13 mouse cellular contexts compared by ENCODE assay signal in the genomic region with DNA sequence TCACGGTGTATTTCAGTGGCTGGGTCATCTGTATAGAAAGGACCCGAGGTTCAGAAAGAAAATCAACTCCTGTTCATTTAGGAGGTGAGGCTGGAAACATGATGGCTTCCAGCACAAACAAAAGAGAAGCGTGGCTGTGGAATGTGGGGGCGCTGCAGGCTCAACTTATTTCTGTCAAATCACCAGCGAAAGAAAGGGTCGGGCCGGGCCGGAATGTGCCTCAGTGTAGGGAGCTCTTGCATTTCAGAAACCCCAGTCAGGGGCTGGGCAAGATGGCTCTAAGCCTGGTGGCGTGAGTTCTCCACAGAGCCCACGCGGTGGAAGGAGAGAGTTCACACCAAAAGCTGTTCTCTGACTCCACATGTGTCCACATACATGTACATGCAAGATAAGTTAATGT. TPM values are rescaled to one million over a fixed set of nuclear protein-coding genes. Genes with fewer than 3 reads are reported as not detected.
A peak's percentile ranks its signal among the peaks of the same experiment; 100 is the strongest.
DNase-seq lines count a peak whose midpoint lies in the region; ATAC-seq lines count a peak whose summit lies in the region.
"Had no signal": no experiment of that assay in that cellular context is flagged by ENCODE, and none has a peak within 500 bp of the region (broad histone marks: within the 10 kb centered on the region; RNA-seq: fewer than 3 reads in every experiment).

No protein-coding gene starts in this region.

- H3K36me3 ChIP-seq in kidney, embryonic 16.5 days (ENCODE audit: insufficient read depth, low read length): no peaks in the 10 kb centered on the region
- H3K36me3 ChIP-seq in liver, embryonic 15.5 days (replicated peaks): no peaks in the 10 kb centered on the region

- H3K9me3 ChIP-seq in kidney, embryonic 16.5 days (ENCODE audit: low read length): no peaks in the 10 kb centered on the region
- H3K9me3 ChIP-seq in liver, embryonic 15.5 days (replicated peaks): no peaks in the 10 kb centered on the region

- no peak for DNase-seq in kidney, adult 18-20 months
- peak; percentile 58 for DNase-seq in embryo, embryonic 10.5 days (ENCODE audit: low spot score)
- peak; percentile 31 for DNase-seq in forelimb bud, embryonic 11.5 days (ENCODE audit: low read depth, low spot score)
- DNase-seq in adrenal gland, adult (ENCODE audit: inconsistent age in 2 of 2, low spot score in 1 of 2): no peak
- DNase-seq in cerebellum, postnatal 25 days: no peak
- no peak for DNase-seq in adrenal gland, postnatal 14 days
- DNase-seq: adrenal gland, adult 2 months; cerebellum, adult 9-11 months; right cerebral cortex, postnatal 25 days; thymus, postnatal 36 days had no signal

- ATAC-seq in kidney, embryonic 16.5 days (ENCODE audit: low FRiP score, low TSS enrichment): no peak
- no peak for ATAC-seq in liver, embryonic 15.5 days (ENCODE audit: insufficient read depth)

- no peaks in the 10 kb centered on the region for H3K27me3 ChIP-seq in kidney, embryonic 16.5 days (ENCODE audit: insufficient read depth, low read length)
- H3K27me3 ChIP-seq in liver, embryonic 15.5 days: peaks cover 17% of the 10 kb centered on the region

- H3K9ac ChIP-seq in kidney, embryonic 16.5 days (replicated peaks; ENCODE audit: low read length): 0 out of 2 replicates have a peak overlapping the region, but pooled peaks have one; percentile 12
- H3K9ac ChIP-seq in liver, embryonic 15.5 days: no peak overlapping the region

- 40% methylated on average over 11 of the region's 11 CpGs for WGBS in kidney, embryonic 16.5 days
- WGBS in liver, embryonic 15.5 days (ENCODE audit: insufficient replicate concordance): 53% methylated on average over 11 of the region's 11 CpGs

- peaks cover 39% of the 10 kb centered on the region for H3K4me1 ChIP-seq in kidney, embryonic 16.5 days (ENCODE audit: insufficient read depth, low read length)
- peaks cover 15% of the 10 kb centered on the region for H3K4me1 ChIP-seq in liver, embryonic 15.5 days (replicated peaks)

- H3K27ac ChIP-seq in kidney, embryonic 16.5 days (ENCODE audit: low read length): peak overlapping the region; percentile 77
- peak overlapping the region; percentile 61 for H3K27ac ChIP-seq in liver, embryonic 15.5 days (replicated peaks)

- no peak overlapping the region for H3K4me2 ChIP-seq in kidney, embryonic 16.5 days (replicated peaks; ENCODE audit: low read depth, low read length)
- no peak overlapping the region for H3K4me2 ChIP-seq in liver, embryonic 15.5 days

- no peak overlapping the region for H3K4me3 ChIP-seq in kidney, embryonic 16.5 days (ENCODE audit: low read length)
- no peak overlapping the region for H3K4me3 ChIP-seq in liver, embryonic 15.5 days (replicated peaks)
- H3K4me3 ChIP-seq: myocyte had no signal

RNA-seq across cellular contexts. Expression of a gene that starts 13.3 kb away (rescaled TPM):
- polyA plus RNA-seq in kidney, embryonic 16.5 days (2015; fragmentation: Nextera tagmentation; extraction: Ambion mirVana): 54.7 and 62.1 TPM in 2 replicates
- polyA plus RNA-seq in liver, embryonic 15.5 days (2015; fragmentation: Nextera tagmentation; extraction: Ambion mirVana): 10.0 and 10.3 TPM in 2 replicates
- 37.4 and 39.9 TPM in 2 replicates for total RNA-seq in adrenal gland, postnatal 14 days (2021)

Comparison
In these comparisons a context has a peak if more than half of its experiments do, and no peak if none do; other contexts are left out.
1. DNase-seq: peak in embryo, embryonic 10.5 days (single experiment) and forelimb bud, embryonic 11.5 days (single experiment); none in kidney, adult 18-20 months (single experiment), adrenal gland, adult (0 of 2), cerebellum, postnatal 25 days (0 of 2) and adrenal gland, postnatal 14 days (single experiment).